Mouse (Mus musculus) spleen, adult 2 months (tissue): ENCODE measurements at regions not wholly inside any gene's neighbourhood (a gene's known extent, or its start where the extent isn't known, plus 50 kb on each side); places are given as distances from the start of the nearest gene placed in this dataset.

Experiments used
- CTCF ChIP-seq: fragments of 200-500 bp; IDR thresholded peaks from 2 replicates; pipeline ENCODE4 v1.5.1; 2011; ENCODE audit warnings: mild to moderate bottlenecking, inconsistent platforms; ENCODE audit not compliant: insufficient read depth, insufficient read length, insufficient replicate concordance; ENCODE audit errors: extremely low read depth
- POLR2A ChIP-seq: fragments of 200-500 bp; IDR thresholded peaks from 2 replicates; pipeline ENCODE4 v1.6.1; 2011; ENCODE audit warnings: low read depth, low read length, inconsistent platforms

- TF ChIP-seq CTCF (no peak), POLR2A (no peak)
Measured at GRCm38 (mm10) chr6:91600116-91600515, 83.7 kb upstream of the Slc6a6 start.
